Mouse (Mus musculus): Measurements from ENCODE around the gene Tmem132c. TPM values are rescaled to one million over a fixed set of nuclear protein-coding genes. Genes with fewer than 3 reads are reported as not detected.
A peak's percentile ranks its signal among the peaks of the same experiment; 100 is the strongest.

Gene Tmem132c
- polyA plus RNA-seq, 1 experiment from 2014 or later: 30.6 TPM

DNA sequence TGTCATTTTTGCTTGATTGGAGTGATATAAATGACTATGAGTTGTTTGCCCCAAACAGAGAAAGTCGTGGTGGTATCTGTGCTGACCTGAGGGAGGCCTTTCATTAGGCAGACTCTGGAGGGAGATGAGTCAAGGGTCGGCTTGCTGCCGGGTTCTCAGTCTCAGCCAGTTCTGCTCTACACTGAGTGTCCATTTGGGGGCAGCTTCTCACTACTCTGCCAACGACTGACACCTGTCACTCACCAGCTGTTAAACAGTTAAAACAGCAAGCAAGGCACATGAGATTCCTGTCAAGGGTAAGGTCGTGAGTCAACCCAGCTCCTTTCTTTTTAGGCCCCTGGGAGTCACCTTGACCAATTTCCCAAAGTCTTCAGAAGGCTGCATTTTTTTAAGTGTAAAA is 350.8 kb downstream of the Tmem132c start:
- no peak overlapping the region for H3K9ac ChIP-seq
- peaks cover 53% of the 10 kb centered on the region for H3K36me3 ChIP-seq
- H3K4me2 ChIP-seq (replicated peaks): no peak overlapping the region
- no peak for ATAC-seq (ENCODE audit: low FRiP score)
- no peak overlapping the region for H3K27ac ChIP-seq
- 66% methylated on average over 5 of the region's 5 CpGs for WGBS
- no peaks in the 10 kb centered on the region for H3K27me3 ChIP-seq
- no peaks in the 10 kb centered on the region for H3K4me1 ChIP-seq
- H3K4me3 ChIP-seq: no peak overlapping the region
- H3K9me3 ChIP-seq (replicated peaks): no peaks in the 10 kb centered on the region

DNA sequence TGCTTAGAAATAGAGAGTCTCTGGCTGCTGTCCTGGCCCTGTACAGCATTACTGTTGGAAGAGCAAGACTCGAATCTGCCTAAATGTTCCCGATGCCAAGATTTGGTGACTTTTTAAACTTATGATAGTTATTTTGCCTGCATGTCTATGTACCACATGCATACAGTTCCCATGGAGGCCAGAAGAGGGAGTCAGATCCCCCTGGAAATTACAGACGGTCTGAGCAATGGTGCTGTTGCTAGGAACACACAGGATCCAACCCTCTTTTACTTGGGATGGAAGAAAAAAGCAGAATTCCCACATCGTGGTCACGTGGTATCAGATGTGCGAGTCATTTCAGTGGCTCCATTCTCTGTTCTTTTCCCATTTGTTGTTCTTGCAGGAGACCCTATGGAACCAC is 351.2 kb downstream of the Tmem132c start:
- no peaks in the 10 kb centered on the region for H3K27me3 ChIP-seq
- no peaks in the 10 kb centered on the region for H3K4me1 ChIP-seq
- no peak overlapping the region for H3K4me2 ChIP-seq (replicated peaks)
- no peak overlapping the region for H3K4me3 ChIP-seq
- no peak overlapping the region for H3K27ac ChIP-seq
- H3K9ac ChIP-seq: no peak overlapping the region
- ATAC-seq (ENCODE audit: low FRiP score): no peak
- H3K9me3 ChIP-seq (replicated peaks): no peaks in the 10 kb centered on the region
- WGBS: 79% methylated on average over 6 of the region's 6 CpGs
- peaks cover 58% of the 10 kb centered on the region for H3K36me3 ChIP-seq

DNA sequence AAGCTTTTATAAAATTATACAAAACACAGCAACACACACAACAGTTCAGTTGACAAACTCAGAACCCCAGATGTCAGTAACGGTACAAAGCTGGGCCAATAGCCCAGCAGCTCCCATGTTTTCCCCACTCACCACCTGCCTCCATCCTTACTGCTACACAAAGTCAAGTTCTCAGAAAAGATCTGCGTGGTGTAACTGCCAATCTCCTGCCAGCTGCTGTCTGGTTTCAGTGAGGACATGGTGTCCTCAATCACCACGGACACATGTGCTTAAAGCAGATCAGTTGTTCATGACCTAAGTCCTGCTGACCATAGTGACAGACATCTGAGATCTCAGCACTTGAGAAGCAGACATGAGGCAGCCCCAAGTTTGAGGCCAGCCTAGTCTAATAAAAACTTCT is 354.1 kb downstream of the Tmem132c start:
- WGBS: 93% methylated on average over 3 of the region's 3 CpGs
- Histone ChIP-seq H3K27ac (no peak overlapping the region), H3K4me3 (no peak overlapping the region), H3K9me3 (replicated peaks) (no peaks in the 10 kb centered on the region), H3K4me2 (replicated peaks) (no peak overlapping the region), H3K27me3 (no peaks in the 10 kb centered on the region), H3K9ac (no peak overlapping the region), H3K4me1 (no peaks in the 10 kb centered on the region), H3K36me3 (peaks cover 83% of the 10 kb centered on the region)
- no peak for ATAC-seq (ENCODE audit: low FRiP score)

DNA sequence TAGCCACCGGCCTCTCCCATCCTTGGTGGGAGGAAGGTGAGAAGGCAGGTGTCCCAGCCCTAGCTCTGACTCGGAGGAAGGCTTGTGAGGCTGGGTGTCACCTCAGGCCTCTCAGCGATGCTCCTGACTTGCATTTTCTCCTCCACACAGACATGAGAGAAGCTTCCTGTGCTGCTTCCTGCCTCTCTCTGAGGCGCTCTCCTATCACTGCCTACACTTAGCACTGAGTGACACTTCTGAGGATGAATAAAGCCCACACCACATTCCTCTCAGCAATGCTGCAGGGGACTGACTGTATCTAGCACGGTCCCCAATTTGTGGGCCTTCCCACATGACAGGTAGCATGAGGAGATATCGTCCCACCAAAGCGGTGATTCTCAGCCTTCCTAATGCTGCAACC is 355.3 kb downstream of the Tmem132c start:
- ATAC-seq (ENCODE audit: low FRiP score): no peak
- H3K36me3 ChIP-seq: peaks cover 91% of the 10 kb centered on the region
- 97% methylated on average over 7 of the region's 7 CpGs for WGBS
- no peaks in the 10 kb centered on the region for H3K4me1 ChIP-seq
- H3K4me2 ChIP-seq (replicated peaks): no peak overlapping the region
- H3K9ac ChIP-seq: no peak overlapping the region
- H3K27me3 ChIP-seq: no peaks in the 10 kb centered on the region
- H3K9me3 ChIP-seq (replicated peaks): no peaks in the 10 kb centered on the region
- no peak overlapping the region for H3K27ac ChIP-seq
- no peak overlapping the region for H3K4me3 ChIP-seq

DNA sequence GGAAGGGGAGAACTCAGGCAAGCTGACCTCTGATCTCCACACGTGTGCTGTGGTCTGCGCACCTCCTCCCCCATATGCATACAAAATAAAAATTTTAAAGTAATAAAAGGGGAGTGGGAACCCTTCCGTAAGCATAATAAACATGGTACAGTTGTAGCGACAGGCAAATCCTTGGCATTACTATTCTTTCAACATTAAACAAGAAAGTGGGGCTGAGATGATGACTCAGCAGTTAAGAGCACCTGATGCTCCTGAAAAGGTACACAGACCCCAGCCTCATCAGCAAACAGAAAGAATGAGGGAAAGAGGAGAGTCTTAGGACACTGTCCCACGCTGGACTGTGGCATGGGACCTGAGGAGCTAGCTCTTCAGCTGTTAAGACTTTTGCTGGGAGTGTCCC is 361.4 kb downstream of the Tmem132c start:
- H3K27me3 ChIP-seq: no peaks in the 10 kb centered on the region
- no peaks in the 10 kb centered on the region for H3K9me3 ChIP-seq (replicated peaks)
- no peak overlapping the region for H3K27ac ChIP-seq
- no peak overlapping the region for H3K9ac ChIP-seq
- no peaks in the 10 kb centered on the region for H3K4me1 ChIP-seq
- WGBS: 94% methylated on average over 5 of the region's 5 CpGs
- H3K4me3 ChIP-seq: no peak overlapping the region
- peaks cover 86% of the 10 kb centered on the region for H3K36me3 ChIP-seq
- no peak for ATAC-seq (ENCODE audit: low FRiP score)
- H3K4me2 ChIP-seq (replicated peaks): no peak overlapping the region

DNA sequence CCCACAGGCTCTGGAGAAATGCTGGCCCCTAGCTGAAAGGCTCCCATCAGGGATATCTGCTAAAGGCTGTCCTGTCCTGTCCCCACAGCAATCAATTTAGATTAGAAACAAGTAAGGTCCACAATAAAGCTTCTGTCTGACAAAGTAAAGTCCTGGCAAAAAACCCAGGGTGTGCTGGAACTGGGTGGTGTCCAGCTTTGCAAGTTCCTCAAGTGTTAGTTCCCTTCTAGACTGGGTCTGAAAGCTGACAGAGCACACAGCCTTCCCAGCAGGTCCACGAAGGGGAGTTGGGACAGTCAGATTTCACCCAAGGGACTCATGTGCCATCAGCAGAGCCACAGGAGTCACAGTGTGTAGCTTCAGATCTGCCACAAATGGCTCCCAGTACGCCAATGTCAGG is 365.9 kb downstream of the Tmem132c start:
- Histone ChIP-seq H3K4me2 (replicated peaks) (no peak overlapping the region), H3K9ac (peak overlapping the region; percentile 32; the same call in 1 of the 2 replicates), H3K27ac (no peak overlapping the region), H3K4me1 (peaks cover 5% of the 10 kb centered on the region), H3K4me3 (no peak overlapping the region), H3K9me3 (replicated peaks) (no peaks in the 10 kb centered on the region), H3K36me3 (peaks cover 53% of the 10 kb centered on the region), H3K27me3 (no peaks in the 10 kb centered on the region)
- 90% methylated on average over 2 of the region's 2 CpGs for WGBS
- no peak for ATAC-seq (ENCODE audit: low FRiP score)

DNA sequence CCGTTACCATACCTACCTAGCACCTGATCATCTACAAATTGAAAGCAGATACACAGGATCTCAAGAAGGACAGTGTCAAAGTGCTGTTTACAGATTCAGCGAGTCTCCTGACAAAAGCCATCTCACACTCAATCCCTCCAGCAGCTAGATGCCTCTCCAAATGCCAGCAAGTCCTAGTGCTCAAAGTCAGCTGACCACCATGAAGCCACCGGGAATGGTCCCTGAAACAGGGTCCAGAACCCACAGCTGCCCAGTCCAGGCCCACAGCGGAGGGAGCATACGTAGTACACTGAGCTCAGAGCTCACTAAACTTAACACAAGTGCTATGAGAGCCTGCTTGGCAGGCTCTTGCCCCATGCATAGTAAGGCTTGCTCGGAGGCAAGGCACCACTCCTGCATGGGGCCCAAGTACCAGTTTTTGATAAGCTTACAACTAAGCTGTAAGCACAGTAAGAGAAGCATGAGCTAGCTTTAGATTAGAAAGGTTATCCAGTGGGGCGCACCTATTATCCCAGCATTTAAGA is 367.6 kb downstream of the Tmem132c start:
- Histone ChIP-seq H3K36me3 (peaks cover 36% of the 10 kb centered on the region), H3K4me2 (replicated peaks) (no peak overlapping the region), H3K9me3 (replicated peaks) (no peaks in the 10 kb centered on the region), H3K4me3 (no peak overlapping the region), H3K27me3 (no peaks in the 10 kb centered on the region), H3K4me1 (peaks cover 8% of the 10 kb centered on the region), H3K9ac (no peak overlapping the region), H3K27ac (no peak overlapping the region)
- ATAC-seq (ENCODE audit: low FRiP score): no peak
- 90% methylated on average over 7 of the region's 7 CpGs for WGBS

DNA sequence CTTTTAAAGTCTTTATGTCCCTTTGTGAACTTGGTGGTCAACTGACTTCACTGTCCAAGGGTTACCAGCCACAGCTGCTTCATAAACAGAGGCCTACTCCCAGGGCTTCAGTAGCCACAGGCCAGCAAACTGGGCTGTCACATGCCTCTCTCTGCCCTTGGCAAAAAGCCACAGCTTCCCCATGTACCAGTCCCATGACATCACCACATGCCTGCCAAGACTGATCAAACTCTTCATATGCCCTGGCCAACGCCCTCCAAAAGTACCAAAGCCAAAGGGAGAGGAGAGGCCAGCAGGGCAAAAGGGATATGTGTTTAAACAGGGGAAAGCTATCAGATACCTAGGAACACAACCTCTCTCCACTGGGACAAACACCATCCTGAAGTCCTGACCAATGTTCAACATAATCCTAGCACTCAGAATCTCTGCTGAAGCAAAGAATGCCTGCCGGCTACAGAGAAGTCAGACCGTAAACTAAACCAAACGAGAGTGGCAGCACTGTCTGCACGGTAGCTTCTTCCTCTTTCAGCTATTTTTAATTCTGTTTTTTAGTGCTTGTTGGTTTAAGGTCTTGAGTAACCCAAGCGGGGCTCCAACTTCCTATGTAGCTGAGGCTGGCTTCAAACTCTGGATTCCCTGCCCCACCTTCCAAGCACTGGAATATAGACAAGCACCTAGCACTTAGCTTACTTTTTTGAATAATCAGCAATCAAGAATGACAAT is 369.3 kb downstream of the Tmem132c start:
- Histone ChIP-seq H3K9me3 (replicated peaks) (no peaks in the 10 kb centered on the region), H3K4me1 (peaks cover 25% of the 10 kb centered on the region), H3K4me2 (replicated peaks) (no peak overlapping the region), H3K4me3 (no peak overlapping the region), H3K27me3 (no peaks in the 10 kb centered on the region), H3K9ac (no peak overlapping the region), H3K27ac (no peak overlapping the region), H3K36me3 (peaks cover 25% of the 10 kb centered on the region)
- no peak for ATAC-seq (ENCODE audit: low FRiP score)
- 89% methylated on average over 6 of the region's 6 CpGs for WGBS

DNA sequence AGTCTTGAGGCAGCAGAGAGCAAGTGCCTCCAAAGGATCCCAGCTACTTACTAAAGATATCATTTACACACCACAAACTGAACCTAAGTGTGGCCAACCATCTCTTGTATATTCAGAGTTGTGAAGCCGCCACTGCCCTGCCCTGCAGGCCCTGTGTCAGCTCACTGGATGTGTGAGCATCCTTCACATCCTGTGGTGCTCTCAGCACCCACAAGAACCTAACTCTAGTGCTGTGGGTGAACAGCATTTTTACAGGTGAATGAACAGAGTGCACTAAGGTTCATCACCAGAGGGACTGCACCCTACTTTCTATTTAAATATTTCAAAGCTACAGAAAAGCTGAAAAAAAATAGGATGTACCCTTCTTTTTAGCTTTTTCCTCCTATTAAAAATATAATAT is 370.3 kb downstream of the Tmem132c start:
- WGBS: 88% methylated on average over 1 of the region's 1 CpGs
- H3K36me3 ChIP-seq: peaks cover 16% of the 10 kb centered on the region
- H3K4me2 ChIP-seq (replicated peaks): no peak overlapping the region
- H3K9me3 ChIP-seq (replicated peaks): no peaks in the 10 kb centered on the region
- H3K9ac ChIP-seq: no peak overlapping the region
- H3K4me1 ChIP-seq: peaks cover 31% of the 10 kb centered on the region
- H3K27me3 ChIP-seq: no peaks in the 10 kb centered on the region
- no peak for ATAC-seq (ENCODE audit: low FRiP score)
- no peak overlapping the region for H3K27ac ChIP-seq
- H3K4me3 ChIP-seq: no peak overlapping the region

DNA sequence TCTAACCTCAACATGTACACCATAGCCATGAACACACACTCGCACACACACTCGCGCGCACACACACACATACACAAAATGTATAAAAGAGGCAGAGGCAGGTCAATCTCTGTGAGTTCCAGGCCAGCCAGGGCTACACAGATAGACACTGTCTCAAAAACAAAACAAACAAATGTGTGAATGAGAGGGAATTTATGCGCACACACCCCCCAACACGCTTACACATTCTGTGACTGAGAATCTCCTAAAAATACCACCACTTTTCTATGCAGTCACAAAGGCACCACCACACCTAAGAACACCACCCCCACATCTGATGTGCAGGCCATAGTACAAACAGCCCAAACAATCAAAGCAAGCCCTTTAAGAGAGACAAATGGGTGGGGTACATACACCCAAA is 370.8 kb downstream of the Tmem132c start:
- no peak overlapping the region for H3K4me3 ChIP-seq

More for the DNA sequence above, 370.8 kb downstream of the Tmem132c start:
- no peak overlapping the region for H3K9ac ChIP-seq
- H3K27ac ChIP-seq: no peak overlapping the region
- no peaks in the 10 kb centered on the region for H3K9me3 ChIP-seq (replicated peaks)
- 96% methylated on average over 6 of the region's 6 CpGs for WGBS
- H3K4me1 ChIP-seq: peaks cover 31% of the 10 kb centered on the region
- no peak for ATAC-seq (ENCODE audit: low FRiP score)
- H3K4me2 ChIP-seq (replicated peaks): no peak overlapping the region
- peaks cover 15% of the 10 kb centered on the region for H3K36me3 ChIP-seq
- no peaks in the 10 kb centered on the region for H3K27me3 ChIP-seq
